In the genomic region with DNA sequence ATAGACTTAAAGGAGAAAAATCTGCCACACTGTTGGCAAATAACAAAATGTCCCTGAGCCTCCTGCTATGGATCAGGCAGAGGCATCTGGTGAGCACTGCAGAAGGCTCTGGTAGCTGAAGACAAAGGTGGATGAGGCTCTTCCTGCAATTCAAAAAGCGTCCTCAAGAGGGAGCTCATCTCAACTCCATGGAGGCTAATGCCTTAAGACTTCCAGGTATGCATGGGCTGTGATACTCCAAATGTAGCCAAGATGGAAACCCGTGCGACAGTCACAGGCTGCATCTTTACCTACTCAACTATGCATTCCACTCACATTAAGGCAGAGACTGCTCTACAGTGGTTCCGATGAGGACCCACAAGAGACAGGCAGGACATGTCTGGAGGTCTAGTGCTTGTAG, we compare ENCODE assay signal across 8 mouse cellular contexts.
DNase-seq lines count a peak whose midpoint lies in the region; ATAC-seq lines count a peak whose summit lies in the region.

No protein-coding gene starts in this region.

- H3K4me2 ChIP-seq in midbrain, embryonic 16.5 days (ENCODE audit: low read length) = no peak overlapping the region
- H3K4me2 ChIP-seq in hindbrain, embryonic 14.5 days (replicated peaks) = no peak overlapping the region
- no peak overlapping the region for H3K4me2 ChIP-seq in neural tube, embryonic 11.5 days (ENCODE audit: low read depth)

- peak; percentile 60 for DNase-seq in midbrain, embryonic 10.5 days (ENCODE audit: low spot score)
- DNase-seq in adrenal gland, postnatal 25 days = peak; percentile 51
- DNase-seq in embryo, embryonic 9.5 days (ENCODE audit: extremely low spot score) = peak; percentile 67
- peak; percentile 86 for DNase-seq in hindbrain, embryonic 14.5 days (ENCODE audit: low spot score)
- DNase-seq in left cerebral cortex, postnatal 25 days (ENCODE audit: low spot score in 2 of 2) = peak; percentile 77 to 89
- DNase-seq in neural tube, embryonic 11.5 days (ENCODE audit: low spot score) = peak; percentile 77
- DNase-seq in thymus, postnatal 25 days = peak; percentile 84

- no peak overlapping the region for H3K9ac ChIP-seq in midbrain, embryonic 16.5 days (ENCODE audit: low read depth, low read length)
- no peak overlapping the region for H3K9ac ChIP-seq in hindbrain, embryonic 14.5 days
- H3K9ac ChIP-seq in neural tube, embryonic 11.5 days (ENCODE audit: low read length) = no peak overlapping the region

- H3K9me3 ChIP-seq in midbrain, embryonic 10.5 days (replicated peaks) = no peaks in the 10 kb centered on the region; the same call in 1 of the 2 replicates
- H3K9me3 ChIP-seq in midbrain, embryonic 16.5 days (replicated peaks; ENCODE audit: control insufficient read depth, low read length, poor library complexity, severe bottlenecking) = no peaks in the 10 kb centered on the region
- no peaks in the 10 kb centered on the region for H3K9me3 ChIP-seq in hindbrain, embryonic 14.5 days (ENCODE audit: control insufficient read depth, low read length)
- no peaks in the 10 kb centered on the region for H3K9me3 ChIP-seq in neural tube, embryonic 11.5 days (ENCODE audit: control insufficient read depth, low read length)

- peaks cover 39% of the 10 kb centered on the region for H3K36me3 ChIP-seq in midbrain, embryonic 10.5 days
- H3K36me3 ChIP-seq in midbrain, embryonic 16.5 days (ENCODE audit: control insufficient read depth, insufficient read depth, low read length) = no peaks in the 10 kb centered on the region
- no peaks in the 10 kb centered on the region; the same call in 1 of the 2 replicates for H3K36me3 ChIP-seq in hindbrain, embryonic 14.5 days (replicated peaks; ENCODE audit: control insufficient read depth, insufficient read depth)
- 0 out of 2 replicates have a peak, but pooled peaks cover 3% of the 10 kb centered on the region for H3K36me3 ChIP-seq in neural tube, embryonic 11.5 days (ENCODE audit: control insufficient read depth, insufficient read depth, low read length)

- intact Hi-C loops in left cerebral cortex, postnatal 25 days (cut with DNase I) = no loop called here

- 54% methylated on average over 4 of the region's 4 CpGs for WGBS in midbrain, embryonic 10.5 days
- 51% methylated on average over 4 of the region's 4 CpGs for WGBS in midbrain, embryonic 16.5 days
- 52% methylated on average over 4 of the region's 4 CpGs for WGBS in hindbrain, embryonic 14.5 days
- WGBS in neural tube, embryonic 11.5 days = 55% methylated on average over 4 of the region's 4 CpGs

- no peak overlapping the region for H3K27ac ChIP-seq in midbrain, embryonic 10.5 days (replicated peaks)
- H3K27ac ChIP-seq in midbrain, embryonic 16.5 days (ENCODE audit: low read length) = no peak overlapping the region
- no peak overlapping the region for H3K27ac ChIP-seq in hindbrain, embryonic 14.5 days
- H3K27ac ChIP-seq in neural tube, embryonic 11.5 days (ENCODE audit: low read depth, low read length) = no peak overlapping the region

- no peak for ATAC-seq in midbrain, embryonic 16.5 days
- peak; percentile 21; the same call in 1 of the 2 replicates for ATAC-seq in hindbrain, embryonic 14.5 days (ENCODE audit: low FRiP score)
- no peak for ATAC-seq in neural tube, embryonic 11.5 days (ENCODE audit: insufficient read depth, low FRiP score, low TSS enrichment)

- H3K4me3 ChIP-seq in midbrain, embryonic 10.5 days = no peak overlapping the region
- no peak overlapping the region for H3K4me3 ChIP-seq in midbrain, embryonic 16.5 days (ENCODE audit: low read depth, low read length)
- no peak overlapping the region for H3K4me3 ChIP-seq in hindbrain, embryonic 14.5 days (replicated peaks; ENCODE audit: low read length)
- H3K4me3 ChIP-seq in neural tube, embryonic 11.5 days (ENCODE audit: low read depth, low read length) = no peak overlapping the region

- H3K27me3 ChIP-seq in midbrain, embryonic 10.5 days (ENCODE audit: low read depth, poor library complexity, severe bottlenecking) = no peaks in the 10 kb centered on the region
- no peaks in the 10 kb centered on the region for H3K27me3 ChIP-seq in midbrain, embryonic 16.5 days (ENCODE audit: control insufficient read depth, insufficient read depth, low read depth, low read length)
- H3K27me3 ChIP-seq in hindbrain, embryonic 14.5 days (ENCODE audit: control insufficient read depth, insufficient read depth, low read length) = no peaks in the 10 kb centered on the region
- no peaks in the 10 kb centered on the region for H3K27me3 ChIP-seq in neural tube, embryonic 11.5 days (ENCODE audit: control insufficient read depth, insufficient read depth, low read length)

- no peaks in the 10 kb centered on the region; the same call in 1 of the 2 replicates for H3K4me1 ChIP-seq in midbrain, embryonic 10.5 days
- H3K4me1 ChIP-seq in midbrain, embryonic 16.5 days (ENCODE audit: control insufficient read depth, insufficient read depth, low read length) = no peaks in the 10 kb centered on the region
- H3K4me1 ChIP-seq in hindbrain, embryonic 14.5 days (replicated peaks; ENCODE audit: control insufficient read depth, insufficient read depth, low read length) = no peaks in the 10 kb centered on the region
- H3K4me1 ChIP-seq in neural tube, embryonic 11.5 days (ENCODE audit: control insufficient read depth, insufficient read depth, low read length) = no peaks in the 10 kb centered on the region
